Mouse (Mus musculus) midbrain, embryonic 12.5 days (tissue): ENCODE measurements around the gene Olfr1349. TPM values are rescaled to one million over a fixed set of nuclear protein-coding genes. Genes with fewer than 3 reads are reported as not detected.

Experiments used
- polyA plus RNA-seq: library from polyadenylated mRNA; unstranded; fragments of >200 nt; fragmentation: Nextera tagmentation; extraction: Ambion mirVana; gene quantifications from 2 replicates; pipeline ENCODE4 v1.2.1, GENCODE M21; 2016

The Olfr1349 gene
- polyA plus RNA-seq, 1 experiment from 2014 or later, result not detected

Other genes with a start within 250 kb of the Olfr1349 start
- 11.4 and 14.2 TPM in 2 replicates for gene Zfp667, start 236.4 kb downstream of the Olfr1349 start, polyA plus RNA-seq
- gene Zfp583, start 191.7 kb downstream of the Olfr1349 start, polyA plus RNA-seq, result 7.9 and 8.7 TPM in 2 replicates
- 4.5 and 4.8 TPM in 2 replicates for gene Gm3854, start 179.2 kb downstream of the Olfr1349 start, polyA plus RNA-seq
- gene Zfp78, start 159.7 kb downstream of the Olfr1349 start, polyA plus RNA-seq, result 2.4 and 3.1 TPM in 2 replicates
- gene Zfp28, start 139.7 kb downstream of the Olfr1349 start, polyA plus RNA-seq, result 14.8 and 16.0 TPM in 2 replicates
- gene Smim17, start 124.2 kb downstream of the Olfr1349 start, polyA plus RNA-seq, result 0.85 and 1.1 TPM in 2 replicates
- gene Gm20715, start 112.7 kb downstream of the Olfr1349 start, polyA plus RNA-seq, result not detected in 2 replicates
- gene Olfr1344, start 84.3 kb downstream of the Olfr1349 start, polyA plus RNA-seq, result not detected in 2 replicates
- not detected in 2 replicates for gene Olfr1336, start 66.8 kb downstream of the Olfr1349 start, polyA plus RNA-seq
- gene Olfr1346, start 55.8 kb downstream of the Olfr1349 start, polyA plus RNA-seq, result not detected in 2 replicates
- not detected in 2 replicates for gene Olfr5, start 36.0 kb downstream of the Olfr1349 start, polyA plus RNA-seq
- gene Olfr1347, start 23.2 kb downstream of the Olfr1349 start, polyA plus RNA-seq, result not detected in 2 replicates
- gene Olfr1348, start 14.2 kb downstream of the Olfr1349 start, polyA plus RNA-seq, result not detected in 2 replicates
- not detected in 2 replicates for gene Olfr1350, start 41.9 kb upstream of the Olfr1349 start, polyA plus RNA-seq
- 0.86 and 1.1 TPM in 2 replicates for gene Zim1, start 173.5 kb upstream of the Olfr1349 start, polyA plus RNA-seq
- 104 and 105 TPM in 2 replicates for gene Peg3, start 207.5 kb upstream of the Olfr1349 start, polyA plus RNA-seq
- gene Usp29, start 207.6 kb upstream of the Olfr1349 start, polyA plus RNA-seq, result 17.5 and 18.9 TPM in 2 replicates